Mouse (Mus musculus) layer of hippocampus, adult 11-12 months (tissue): ENCODE results near the gene Bckdha.

Experiments
- DNase-seq: peaks from one replicate; pipeline ENCODE4 v3.0.0; 2022; ENCODE audit warnings: low spot score

Gene Bckdha

DNA sequence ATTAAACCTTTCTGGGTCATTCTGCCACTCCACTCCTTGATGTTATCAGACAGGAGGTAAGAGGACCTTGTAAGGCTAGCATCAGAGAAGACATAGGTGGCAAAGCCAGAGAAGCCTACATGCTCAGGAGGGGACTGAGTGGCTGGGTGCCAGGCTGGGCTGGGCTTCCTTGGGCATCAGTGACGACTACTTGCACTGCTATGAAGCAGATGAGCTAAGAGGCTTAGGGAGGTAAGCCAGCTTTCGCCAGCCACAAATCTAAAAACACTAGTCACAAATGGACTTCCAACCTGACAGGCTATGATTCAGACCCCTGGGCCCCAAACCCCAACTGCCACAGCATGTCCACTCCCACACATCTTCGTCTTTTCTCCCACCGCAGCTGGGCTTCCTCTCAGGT is 14.2 kb downstream of the Bckdha start:
- DNase-seq, result no peak

DNA sequence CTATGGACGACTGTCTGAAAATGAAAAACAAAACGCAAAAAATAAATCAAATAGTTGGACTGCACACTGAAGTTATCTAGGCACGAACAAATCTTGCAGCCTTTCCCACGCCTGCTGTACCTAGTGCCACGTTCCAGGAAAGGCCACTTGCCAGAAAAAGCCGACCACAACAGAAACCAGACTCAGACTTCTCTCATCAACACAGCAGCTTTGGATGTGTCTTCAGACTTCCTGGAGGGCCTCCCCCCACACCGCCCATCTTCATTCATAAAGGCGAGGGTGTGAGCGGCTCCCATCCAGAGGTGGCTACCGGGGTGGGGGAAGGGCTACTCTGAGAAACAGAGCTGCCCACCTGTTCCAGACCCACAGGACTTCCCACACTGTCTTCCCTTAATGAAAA is 14.6 kb downstream of the Bckdha start:
- DNase-seq, result no peak

DNA sequence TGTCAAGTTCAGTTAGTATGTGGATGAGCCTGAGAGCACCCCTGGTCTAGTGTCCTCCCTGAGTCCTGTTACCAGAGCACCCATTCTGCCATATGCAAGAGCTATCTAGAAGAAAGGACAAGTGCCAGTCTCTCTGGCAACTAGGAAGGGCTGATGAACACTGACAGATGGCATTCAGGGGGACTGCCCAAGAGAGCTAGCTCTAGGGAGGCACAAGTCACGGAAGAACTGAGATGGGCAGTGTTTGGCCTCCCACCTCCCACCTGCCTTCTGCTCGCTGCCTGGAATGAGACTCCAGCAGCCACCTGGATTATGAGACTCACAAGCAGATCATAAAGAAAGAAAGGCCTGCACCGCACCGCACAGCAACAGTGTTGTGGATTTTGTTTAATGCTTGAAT is 19.0 kb downstream of the Bckdha start:
- DNase-seq, result no peak

DNA sequence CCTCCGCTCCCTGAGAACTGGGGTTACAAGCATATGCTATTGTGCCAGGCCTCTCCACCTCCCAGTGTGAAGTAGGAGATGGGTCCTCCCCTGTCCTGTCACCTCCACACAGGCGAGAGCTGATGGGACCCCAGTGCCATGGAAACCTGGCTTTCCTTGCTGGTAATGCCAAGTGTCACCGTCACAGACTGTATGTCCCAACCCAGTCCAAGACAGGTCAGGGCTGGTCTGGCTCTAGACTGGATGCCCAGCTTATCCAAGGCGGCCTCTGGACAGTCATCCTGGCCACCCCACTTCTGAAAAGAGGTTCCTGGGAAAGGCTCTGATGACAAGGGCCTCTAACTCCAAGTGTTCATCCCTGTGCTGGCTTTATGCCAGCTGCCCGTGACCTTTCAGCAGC is 21.7 kb downstream of the Bckdha start:
- no peak for DNase-seq

DNA sequence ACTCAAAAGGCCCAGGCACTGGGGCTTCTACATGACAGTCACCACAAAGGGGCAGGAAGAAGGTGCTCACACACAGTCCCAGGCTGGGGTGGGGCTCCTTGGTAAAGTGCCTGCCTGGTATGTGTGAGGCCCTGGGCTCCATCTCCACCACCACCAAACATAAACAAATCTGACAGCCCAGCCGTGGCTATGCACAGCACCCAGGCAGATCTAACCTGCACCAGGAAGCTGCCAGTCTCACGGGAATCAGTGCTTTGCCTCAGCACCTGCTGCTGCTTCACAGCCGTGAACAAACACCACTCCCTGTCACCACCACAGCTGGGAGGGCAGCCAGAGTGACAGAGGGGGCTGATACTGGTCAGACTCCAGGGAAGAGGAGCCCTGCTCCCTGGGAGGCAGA is 22.4 kb downstream of the Bckdha start:
- DNase-seq, result no peak

DNA sequence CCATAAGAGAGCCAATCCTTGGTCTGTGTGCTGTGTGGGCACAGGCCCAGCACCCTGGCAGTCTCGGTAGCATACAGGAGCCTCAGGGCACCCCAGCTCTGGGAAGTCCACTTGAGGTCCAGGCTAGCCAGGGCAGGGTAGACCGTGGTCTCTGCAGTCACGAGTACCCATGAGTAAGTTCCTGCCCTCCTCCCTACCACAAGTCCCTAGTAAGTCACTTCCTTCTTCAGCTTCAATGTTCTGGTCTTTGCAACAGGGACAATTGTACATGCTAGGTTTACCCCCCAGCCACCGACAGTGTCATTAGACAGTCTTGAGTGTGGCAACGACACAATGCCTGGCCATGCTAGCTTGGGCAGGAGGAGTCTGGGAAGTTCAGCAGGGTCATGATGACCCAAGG is 26.1 kb downstream of the Bckdha start:
- DNase-seq, result no peak

DNA sequence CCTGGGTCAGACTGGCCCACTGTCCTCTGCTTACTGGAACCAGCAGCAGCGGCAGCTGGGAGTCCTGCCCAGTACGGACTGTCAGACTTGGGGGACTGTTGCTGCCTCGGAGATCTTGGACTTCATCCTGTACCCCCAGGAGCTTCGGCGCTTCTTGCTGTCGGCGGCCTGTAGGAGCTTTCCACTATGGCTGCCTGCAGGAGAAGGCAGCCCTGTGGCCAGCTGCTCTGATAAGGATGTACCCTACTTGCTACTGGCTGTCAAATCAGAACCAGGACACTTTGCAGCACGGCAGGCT is 30.5 kb downstream of the Bckdha start:
- no peak for DNase-seq

DNA sequence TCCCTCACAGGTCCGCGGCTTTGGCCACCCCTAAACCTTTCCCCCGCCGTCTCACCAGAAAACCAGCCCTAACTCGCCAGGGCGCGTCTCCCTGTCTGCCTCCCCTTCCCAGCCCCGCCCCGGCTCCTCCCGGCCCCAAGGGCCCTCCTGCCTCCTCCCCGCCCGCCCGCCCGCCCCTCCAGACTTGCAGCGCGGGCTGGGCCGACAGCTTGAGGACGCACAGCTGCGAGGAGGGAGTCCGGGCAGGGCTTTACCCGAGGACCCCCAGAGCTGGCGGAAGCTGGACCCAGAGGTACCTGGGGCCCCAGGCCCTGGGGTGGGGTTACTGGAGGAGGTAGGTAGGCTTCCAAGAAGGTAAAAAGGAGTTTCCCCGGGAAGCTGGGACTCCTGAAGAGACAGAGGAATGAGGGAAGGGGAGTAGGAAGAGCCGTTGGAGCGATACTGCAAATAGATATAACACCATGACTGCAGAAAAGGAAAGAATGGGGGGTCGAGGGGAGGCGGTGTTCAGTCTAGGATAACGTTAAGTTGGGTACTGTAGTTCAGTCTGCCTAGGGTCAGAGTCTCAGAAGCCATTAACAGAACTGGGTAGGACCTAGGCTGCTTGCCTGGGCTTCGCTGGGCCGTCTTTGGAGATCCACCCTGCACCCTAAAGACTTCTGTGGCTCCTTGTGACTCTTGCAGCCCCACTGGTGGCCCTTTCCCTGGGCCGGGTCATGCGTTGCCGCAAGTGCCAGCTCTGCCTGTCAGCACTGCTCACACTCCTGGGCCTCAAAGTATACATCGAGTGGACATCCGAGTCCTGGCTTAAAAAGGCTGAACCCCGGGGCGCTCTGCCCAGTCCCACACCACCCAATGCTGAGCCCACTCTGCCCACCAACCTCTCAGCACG is 31.1 kb downstream of the Bckdha start:
- DNase-seq, result no peak

DNA sequence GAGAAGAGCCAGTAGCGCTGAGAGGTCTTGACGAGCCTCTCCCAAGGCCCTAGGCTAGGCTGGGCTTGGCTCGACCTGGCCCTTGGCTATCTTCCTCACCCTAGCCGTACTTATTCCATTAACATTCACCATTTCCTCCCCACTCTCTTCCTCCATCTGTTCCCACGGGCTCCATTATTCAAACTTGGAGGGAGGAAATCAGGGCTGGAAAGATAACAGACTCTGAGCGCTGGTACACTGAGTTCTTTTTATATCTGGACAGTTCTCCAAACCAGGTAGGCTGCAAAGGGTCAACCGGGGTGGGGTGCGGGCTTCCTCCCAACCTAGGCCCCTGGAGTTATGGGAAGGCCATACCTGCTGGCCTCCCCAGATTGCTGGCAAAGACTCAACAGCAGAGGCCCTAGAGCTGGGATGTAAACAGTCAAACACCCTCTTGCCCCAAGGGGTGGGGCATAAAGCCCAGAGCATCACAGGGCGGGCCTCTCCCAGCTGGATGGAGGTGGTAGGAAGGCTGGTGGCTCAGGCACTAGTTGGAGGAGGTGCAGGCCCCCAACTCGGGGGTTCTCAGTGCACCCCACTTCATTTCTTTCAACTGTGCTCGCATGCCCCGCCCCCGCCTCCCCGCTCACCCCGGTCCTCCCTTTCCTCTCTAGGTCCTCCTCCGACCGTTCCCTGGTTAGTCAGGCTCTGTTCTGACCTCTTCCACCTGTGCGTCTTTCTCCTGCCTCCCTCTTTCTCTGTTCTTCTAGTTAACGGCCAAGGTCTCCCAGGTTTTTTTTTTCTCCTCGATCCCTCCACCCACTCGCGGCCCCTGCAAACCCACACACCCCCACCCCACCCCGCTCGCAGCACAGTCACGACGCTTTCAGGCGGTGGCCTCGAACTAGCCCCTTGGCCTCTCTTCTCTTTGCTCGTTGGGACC is 32.0 kb downstream of the Bckdha start, which contains the start of gene B3gnt8:
Gene B3gnt8, plus strand, starts transcription at position 146 of the 922 bp plus-strand sequence.
- no peak for DNase-seq

DNA sequence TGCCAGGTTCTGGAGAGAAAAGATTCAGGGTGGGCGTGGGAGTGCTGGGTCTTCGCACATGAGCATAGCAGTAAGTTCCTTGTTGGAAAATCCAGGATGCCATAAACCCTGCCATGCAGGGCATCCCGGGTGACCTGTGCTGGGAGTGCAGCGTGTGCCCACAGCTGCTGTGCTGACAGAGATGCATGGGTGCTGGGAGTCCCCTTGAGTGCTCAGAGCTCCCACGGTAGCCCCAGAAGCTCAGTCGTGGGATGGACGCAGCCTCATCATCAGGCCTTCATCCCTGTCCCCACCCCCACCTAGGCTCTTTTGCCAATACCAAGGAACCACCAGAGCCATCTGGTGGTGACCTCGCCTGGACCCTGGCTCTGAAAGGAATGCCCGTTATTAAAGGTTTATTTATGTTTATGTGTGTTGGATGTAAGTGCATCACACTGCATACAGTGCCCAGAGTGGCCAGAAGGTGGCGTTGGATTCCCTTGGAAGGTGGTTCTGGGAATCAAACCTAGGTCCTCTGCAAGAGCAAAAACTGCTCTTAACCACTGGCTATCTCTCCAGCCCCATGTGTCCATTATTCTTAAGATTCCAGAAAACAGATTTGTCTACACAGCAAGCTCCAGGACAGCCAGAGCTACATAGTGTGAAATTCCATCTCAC is 33.1 kb downstream of the Bckdha start:
- DNase-seq, result no peak

DNA sequence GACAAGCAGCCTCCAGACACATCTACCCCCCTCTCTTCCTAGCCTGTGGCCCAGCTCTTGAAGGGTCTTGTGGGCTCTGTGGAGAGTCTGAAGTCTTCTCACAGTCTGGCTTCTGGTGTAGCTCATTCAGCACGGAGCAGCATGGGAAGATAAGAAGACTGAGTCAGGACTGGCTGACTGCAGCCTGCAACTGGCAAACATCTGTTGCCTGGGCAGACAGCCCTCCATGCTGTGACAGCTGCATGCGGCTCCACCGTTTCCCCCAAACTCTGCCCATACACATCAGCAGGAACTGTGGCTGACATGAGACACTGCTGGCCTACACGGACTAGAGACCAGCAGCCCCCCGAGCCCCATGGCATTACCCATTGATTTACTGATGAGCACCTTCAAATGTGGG is 33.9 kb downstream of the Bckdha start:
- DNase-seq, result no peak

DNA sequence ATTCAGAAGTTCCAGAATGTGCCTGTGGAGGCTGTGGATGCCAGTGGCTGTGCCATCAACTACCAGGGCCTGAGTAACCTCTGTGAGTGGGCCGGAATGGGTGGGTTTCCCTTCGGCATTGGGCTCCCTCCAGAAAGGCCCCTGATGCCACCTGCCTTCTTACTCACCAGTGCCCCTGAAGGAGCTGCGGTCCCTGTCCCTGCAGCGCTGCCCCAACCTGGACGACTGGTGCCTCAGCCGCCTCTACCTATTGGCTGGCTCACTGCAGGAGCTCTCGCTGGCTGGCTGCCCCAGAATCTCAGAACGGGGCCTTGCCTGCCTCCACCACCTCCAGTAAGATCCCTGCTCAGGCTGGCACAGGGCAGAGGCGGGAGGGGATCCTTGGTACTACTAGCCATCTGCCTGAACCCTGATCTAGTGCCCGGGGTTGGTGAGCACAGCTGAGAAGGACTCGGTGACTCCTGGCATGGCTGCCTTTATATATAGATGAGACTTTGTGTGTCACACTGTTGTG is 34.9 kb downstream of the Bckdha start:
- DNase-seq, result no peak

DNA sequence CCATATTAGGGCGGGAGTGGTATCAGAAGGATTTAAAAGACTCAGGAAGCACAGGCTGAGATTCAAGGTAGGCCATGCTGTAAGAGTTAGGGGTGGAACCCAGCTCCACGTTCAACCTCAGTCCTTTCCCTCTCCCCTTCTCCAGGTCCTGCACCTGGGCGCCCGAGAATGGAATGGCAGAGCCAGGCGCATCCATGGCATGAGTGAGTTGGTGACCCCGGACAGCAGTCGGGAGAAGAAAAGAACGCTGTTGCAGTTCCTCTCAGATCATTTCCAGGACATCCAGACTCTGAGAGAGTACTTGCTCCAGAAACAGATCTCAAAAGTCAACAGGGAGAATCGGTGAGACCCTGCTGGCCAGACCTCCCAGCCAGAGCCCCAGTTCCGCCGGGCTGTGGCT is 38.0 kb downstream of the Bckdha start:
- no peak for DNase-seq

DNA sequence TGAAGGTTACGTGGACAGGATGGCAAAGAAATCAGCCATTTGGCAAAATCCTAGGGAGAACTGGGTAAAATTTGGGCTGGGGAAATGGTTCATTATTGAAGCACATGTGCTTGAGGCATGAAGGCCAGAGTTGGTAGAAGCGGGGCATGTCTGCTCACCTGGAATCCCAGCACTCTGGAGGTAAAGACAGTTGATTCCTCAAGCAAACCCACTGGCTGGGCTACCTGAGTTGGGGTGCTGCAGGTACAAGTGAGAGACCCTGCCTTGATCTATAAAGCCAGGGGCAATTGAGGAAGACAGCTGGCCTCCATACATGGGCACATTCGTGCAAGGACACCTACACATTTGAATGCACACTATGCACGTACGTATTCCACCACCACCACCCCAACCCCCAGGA is 38.7 kb downstream of the Bckdha start:
- DNase-seq, result peak; percentile 6

DNA sequence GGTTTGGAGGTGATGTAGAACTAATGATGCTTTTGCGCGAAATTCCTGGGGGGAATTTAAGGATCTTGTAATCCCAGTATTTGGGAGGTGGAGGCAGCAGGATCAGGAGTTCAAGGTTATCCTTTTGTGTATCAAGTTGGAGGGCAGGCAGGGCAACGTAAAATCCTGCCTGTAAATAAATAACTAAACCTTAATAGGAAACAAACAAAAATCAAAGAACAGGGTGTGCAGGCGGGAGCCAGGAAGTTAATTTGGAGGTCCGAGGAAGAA is 39.1 kb downstream of the Bckdha start:
- no peak for DNase-seq

DNA sequence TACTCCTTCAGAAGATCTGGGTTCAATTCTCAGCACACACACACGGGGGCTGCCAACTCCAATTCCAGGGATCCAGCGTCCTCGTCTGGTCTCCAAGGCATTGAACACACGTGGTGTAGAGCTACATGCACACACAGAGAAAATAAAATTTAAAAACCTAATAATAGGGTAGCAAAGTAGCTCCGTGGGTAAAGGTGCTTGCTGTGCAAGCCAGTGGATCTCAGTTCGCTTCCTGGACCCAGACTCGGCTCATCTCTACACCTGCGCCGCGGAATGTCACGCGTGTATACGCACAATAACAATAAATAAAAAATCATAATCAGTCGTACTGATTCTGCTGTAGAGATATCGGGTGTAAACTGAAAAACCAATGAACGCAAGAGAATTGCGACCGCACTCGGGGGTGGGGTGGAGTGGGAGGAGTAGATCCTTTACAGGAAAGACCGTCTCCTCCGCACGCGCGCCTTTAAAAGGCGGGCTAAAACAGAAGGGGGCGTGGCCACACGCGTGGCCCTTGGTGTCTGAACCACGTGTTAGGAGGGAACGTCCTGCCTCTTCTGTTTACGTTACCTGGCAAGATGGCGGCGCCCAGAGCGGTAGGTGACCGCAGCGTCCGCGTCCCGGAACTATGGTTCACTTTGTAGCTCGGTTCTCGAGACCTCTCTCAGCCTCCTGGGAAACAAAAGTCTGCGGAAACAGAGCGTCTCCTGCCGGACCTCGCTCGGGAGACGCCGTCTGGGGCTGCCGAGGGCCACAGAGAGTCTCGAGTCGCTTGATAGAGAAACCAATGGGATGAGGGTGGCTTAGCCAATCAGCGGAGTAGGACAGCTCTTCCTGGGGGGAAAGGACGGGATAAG is 39.7 kb downstream of the Bckdha start, which contains the start of gene Dmac2:
Gene Dmac2, plus strand, starts transcription at position 550 of the 857 bp plus-strand sequence.
- DNase-seq, result peak; percentile 95

DNA sequence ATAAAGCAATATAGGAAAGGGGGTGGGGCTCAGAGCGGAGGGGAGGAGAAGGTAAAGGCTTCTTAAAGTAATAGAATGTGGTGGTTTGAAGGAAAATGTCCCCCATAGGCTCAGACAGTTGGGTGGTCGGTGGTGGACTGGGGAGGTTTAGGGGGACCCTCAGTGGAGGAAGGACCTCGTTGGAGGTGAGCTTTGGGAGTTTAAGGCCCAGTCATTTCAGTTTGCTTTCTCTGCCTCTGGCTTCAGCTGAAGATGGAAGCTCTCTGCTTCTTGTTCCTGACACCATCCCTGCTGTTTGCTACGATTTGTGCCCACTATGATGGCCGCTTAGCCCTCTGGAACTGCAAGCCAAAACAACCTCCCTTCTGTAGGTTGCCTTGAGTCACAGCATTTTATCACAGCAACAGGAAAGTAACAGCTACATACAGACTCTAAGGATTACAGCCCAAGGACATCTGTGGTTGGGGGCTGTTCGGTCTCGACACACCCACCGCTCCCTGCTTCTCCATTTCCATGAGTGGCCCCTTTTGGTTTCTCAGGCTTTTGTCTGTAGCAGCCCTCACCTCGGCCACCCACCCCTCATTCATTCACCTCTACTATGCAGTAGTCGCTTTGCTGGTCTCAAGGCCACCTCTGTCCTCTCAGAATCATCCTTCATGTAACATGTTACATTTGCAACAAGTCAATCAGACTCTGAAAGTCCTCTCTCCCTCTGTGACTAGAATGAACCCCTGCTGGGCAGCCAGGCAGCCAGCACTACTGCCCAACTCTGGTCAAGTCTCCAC is 41.2 kb downstream of the Bckdha start:
- no peak for DNase-seq

DNA sequence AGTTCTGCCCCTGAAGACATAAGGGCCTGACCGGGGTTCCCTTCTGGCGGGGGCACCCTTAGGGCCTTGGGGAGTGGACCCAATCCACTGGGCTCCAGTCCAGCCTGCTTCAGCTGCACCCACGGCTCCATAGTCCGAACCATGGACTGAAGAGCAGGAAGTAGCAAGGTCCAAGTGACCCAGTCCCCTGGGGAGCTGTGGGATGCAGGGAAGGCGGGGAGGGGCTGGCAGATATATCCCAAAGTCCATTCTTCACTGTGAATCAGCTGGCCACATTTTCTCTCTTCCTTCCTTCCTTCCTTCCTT is 43.1 kb downstream of the Bckdha start, which contains the start of gene Erich4:
Gene Erich4, minus strand, starts transcription at position 187 of the 306 bp plus-strand sequence.
- no peak for DNase-seq

DNA sequence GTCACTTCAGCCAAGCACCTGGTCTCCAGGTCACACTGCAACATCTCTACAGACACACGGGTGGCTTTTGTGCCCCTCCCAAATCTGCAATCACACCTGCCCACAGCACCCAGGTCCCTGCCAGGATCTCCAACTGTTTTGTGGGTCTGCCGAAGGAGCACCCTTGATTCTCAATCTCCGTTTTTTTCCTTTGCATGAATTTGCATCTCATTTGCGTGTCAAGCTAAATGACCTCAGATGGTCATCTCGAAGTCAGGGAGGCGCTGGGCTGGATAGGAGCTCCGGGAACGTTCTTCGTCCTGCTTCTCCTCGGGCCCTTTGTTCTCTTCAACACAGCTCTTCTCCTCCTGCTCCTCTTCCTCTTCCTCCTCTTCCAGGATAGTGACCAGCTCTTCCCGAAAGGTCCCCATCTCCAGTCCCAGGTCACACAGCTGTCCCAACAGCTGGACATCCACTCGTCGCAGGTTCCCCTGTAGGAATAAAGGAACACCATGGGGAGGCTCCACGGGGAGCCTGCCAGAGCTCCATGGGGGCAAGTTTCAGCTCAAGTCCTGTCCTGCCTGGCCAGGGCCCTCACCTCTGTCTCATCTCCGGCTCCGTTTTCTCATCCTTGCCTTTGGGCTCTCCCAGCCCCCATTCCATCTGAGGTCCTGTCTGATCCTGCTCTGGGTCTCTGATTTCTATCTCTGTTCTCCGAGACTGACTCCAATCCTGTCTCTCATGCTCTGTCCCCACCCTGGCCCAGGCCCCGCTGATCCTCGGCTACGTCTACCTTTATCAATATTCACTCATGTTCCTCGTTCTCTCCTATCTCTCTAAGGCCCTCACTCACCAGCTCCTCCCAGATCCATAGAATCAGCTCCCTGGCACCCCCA is 43.7 kb downstream of the Bckdha start:
- DNase-seq, result no peak

DNA sequence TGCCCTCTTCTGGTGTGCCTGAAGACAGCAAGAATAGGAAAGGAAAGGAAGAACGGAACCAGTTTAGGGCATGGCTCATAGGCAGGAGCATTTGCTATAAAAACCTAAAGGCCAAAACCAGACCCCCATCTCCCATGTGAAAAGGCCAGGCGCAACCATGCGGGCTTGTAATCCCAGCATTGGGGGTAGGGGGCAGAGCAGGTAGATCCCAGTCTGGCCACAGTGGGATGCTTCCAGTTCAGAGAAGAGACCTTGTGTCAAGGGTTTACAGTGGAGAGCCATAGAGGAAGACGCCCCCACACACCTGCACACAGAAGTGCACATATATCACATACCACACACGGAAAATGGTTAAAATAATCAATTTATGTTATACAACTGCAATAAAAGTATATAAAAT is 44.7 kb downstream of the Bckdha start:
- DNase-seq, result no peak
